Mouse (Mus musculus) forebrain, embryonic 16.5 days (tissue): ENCODE measurements around the gene Gm4881. TPM values are rescaled to one million over a fixed set of nuclear protein-coding genes. Genes with fewer than 3 reads are reported as not detected.
"Not testable (repeated sequence)": the region's sequence is repeated elsewhere in the genome, so short reads cannot be mapped to it uniquely, and the experiment has no call there.

Source experiments
- ATAC-seq: fragments of 200-750 bp; cut with Nextera tagmentation; 2 replicates; pipeline ENCODE4 v1.8.0; 2017; ENCODE audit warnings: mild to moderate bottlenecking, moderate library complexity
- H3K27ac ChIP-seq: fragments of 300-500 bp; sonication (generic); 2 replicates; pipeline ENCODE4 v1.5.1; 2014; ENCODE audit warnings: low read length, control low read depth
- H3K27me3 ChIP-seq: fragments of 300-500 bp; sonication (generic); replicated peaks from 2 replicates; pipeline ENCODE4 v1.6.1; 2014; ENCODE audit warnings: low read length; ENCODE audit not compliant: control insufficient read depth, insufficient read depth
- H3K36me3 ChIP-seq: fragments of 300-500 bp; sonication (generic); 2 replicates; pipeline ENCODE4 v1.6.1; 2014; ENCODE audit not compliant: control insufficient read depth, insufficient read depth
- H3K4me1 ChIP-seq: fragments of 300-500 bp; sonication (generic); replicated peaks from 2 replicates; pipeline ENCODE4 v1.6.1; 2014; ENCODE audit warnings: low read length; ENCODE audit not compliant: control insufficient read depth, insufficient read depth
- H3K4me2 ChIP-seq: fragments of 300-500 bp; sonication (generic); 2 replicates; pipeline ENCODE4 v1.6.1; 2014; ENCODE audit warnings: mild to moderate bottlenecking, low read length, control low read depth
- H3K4me3 ChIP-seq: fragments of 300-500 bp; sonication (generic); replicated peaks from 2 replicates; pipeline ENCODE4 v1.5.1; 2014; ENCODE audit warnings: mild to moderate bottlenecking, low read length, control low read depth
- H3K9ac ChIP-seq: fragments of 300-500 bp; sonication (generic); replicated peaks from 2 replicates; pipeline ENCODE4 v1.6.1; 2014; ENCODE audit warnings: low read depth, low read length, control low read depth
- H3K9me3 ChIP-seq: fragments of 300-500 bp; sonication (generic); 2 replicates; pipeline ENCODE4 v1.6.1; 2016; ENCODE audit warnings: low read length; ENCODE audit not compliant: control insufficient read depth
- WGBS: fragments of 180-500 bp; shearing (Covaris S2); extraction: QIAGEN DNeasy Blood & Tissue Kit; methylation state at CpG from one replicate; pipeline ENCODE4 v1.1.7; 2014; 5-methylcytosine and 5-hydroxymethylcytosine counted together
- polyA plus RNA-seq: library from polyadenylated mRNA; unstranded; fragments of >200 nt; fragmentation: Nextera tagmentation; extraction: Ambion mirVana; gene quantifications from 2 replicates; pipeline ENCODE4 v1.2.1, GENCODE M21; 2015

Gm4881 gene
- polyA plus RNA-seq, 1 experiment from 2014 or later = 0.37 TPM

- 37% methylated on average over 10 of the region's 10 CpGs for WGBS
- Histone ChIP-seq H3K4me1 (peaks cover 32% of the 10 kb centered on the region), H3K4me3 (peak overlapping the region; percentile 68), H3K27ac (no peak overlapping the region; the same call in 1 of the 2 replicates), H3K4me2 (peak overlapping the region; percentile 63), H3K9me3 (no peaks in the 10 kb centered on the region), H3K36me3 (0 out of 2 replicates have a peak, but pooled peaks cover 2% of the 10 kb centered on the region), H3K27me3 (no peaks in the 10 kb centered on the region), H3K9ac (peak overlapping the region; percentile 37; the same call in 1 of the 2 replicates)
- ATAC-seq = no peak
Observed at GRCm38 (mm10) chr7:24903444-24903825, 40.9 kb downstream of the Gm4881 start.

GRCm38 (mm10) chr7:24902630-24903443 lies 41.5 kb downstream of the Gm4881 start, which contains the start of gene Arhgef1:
Arhgef1 (plus strand) TSS chr7:24902912.
- H3K4me1 ChIP-seq = peaks cover 32% of the 10 kb centered on the region
- ATAC-seq = no peak
- H3K27me3 ChIP-seq = no peaks in the 10 kb centered on the region
- 9% methylated on average over 39 of the region's 68 CpGs for WGBS
- no peaks in the 10 kb centered on the region for H3K36me3 ChIP-seq
- no peaks in the 10 kb centered on the region for H3K9me3 ChIP-seq
- peak within 1 kb of the TSS; percentile 53 for H3K27ac ChIP-seq
- H3K4me3 ChIP-seq = peak within 1 kb of the TSS; percentile 68
- peak within 1 kb of the TSS; percentile 85 for H3K9ac ChIP-seq
- H3K4me2 ChIP-seq = peak within 1 kb of the TSS; percentile 63

- Histone ChIP-seq H3K9me3 (no peaks in the 10 kb centered on the region), H3K4me1 (peaks cover 32% of the 10 kb centered on the region), H3K4me2 (peak overlapping the region; percentile 63), H3K36me3 (no peaks in the 10 kb centered on the region), H3K4me3 (peak overlapping the region; percentile 68), H3K27ac (peak overlapping the region; percentile 31; the same call in 1 of the 2 replicates), H3K9ac (peak overlapping the region; percentile 85), H3K27me3 (no peaks in the 10 kb centered on the region)
- no peak for ATAC-seq
- WGBS = 53% methylated on average over 2 of the region's 2 CpGs
Observed at GRCm38 (mm10) chr7:24902264-24902629, 42.0 kb downstream of the Gm4881 start.

- Histone ChIP-seq H3K4me3 (no peak overlapping the region), H3K9me3 (no peaks in the 10 kb centered on the region), H3K36me3 (no peaks in the 10 kb centered on the region), H3K27me3 (no peaks in the 10 kb centered on the region), H3K4me2 (no peak overlapping the region), H3K9ac (no peak overlapping the region), H3K4me1 (peaks cover 32% of the 10 kb centered on the region), H3K27ac (no peak overlapping the region; the same call in 1 of the 2 replicates)
- ATAC-seq = no peak
- 77% methylated on average over 1 of the region's 1 CpGs for WGBS
Observed at GRCm38 (mm10) chr7:24901842-24902241, 42.5 kb downstream of the Gm4881 start.

- no peak overlapping the region for H3K27ac ChIP-seq
- peaks cover 27% of the 10 kb centered on the region for H3K4me1 ChIP-seq
- no peaks in the 10 kb centered on the region for H3K27me3 ChIP-seq
- WGBS = 79% methylated on average over 6 of the region's 6 CpGs
- H3K4me2 ChIP-seq = no peak overlapping the region
- H3K9ac ChIP-seq = no peak overlapping the region
- no peak overlapping the region for H3K4me3 ChIP-seq
- H3K9me3 ChIP-seq = no peaks in the 10 kb centered on the region
- ATAC-seq = no peak
- no peaks in the 10 kb centered on the region for H3K36me3 ChIP-seq
Observed at GRCm38 (mm10) chr7:24901114-24901513, 43.2 kb downstream of the Gm4881 start.

- 83% methylated on average over 5 of the region's 5 CpGs for WGBS
- H3K4me2 ChIP-seq = no peak overlapping the region
- no peak for ATAC-seq
Observed at GRCm38 (mm10) chr7:24897959-24898358, 46.3 kb downstream of the Gm4881 start.

GRCm38 (mm10) chr7:24897224-24897623 lies 47.1 kb downstream of the Gm4881 start, which contains the start of gene Cd79a:
Cd79a (plus strand) TSS chr7:24897381.
- no peak for ATAC-seq
- no peak within 1 kb of the TSS for H3K9ac ChIP-seq
- H3K4me2 ChIP-seq = no peak within 1 kb of the TSS
- WGBS = 83% methylated on average over 12 of the region's 12 CpGs
- no peak within 1 kb of the TSS for H3K27ac ChIP-seq
- H3K27me3 ChIP-seq = no peaks in the 10 kb centered on the region
- H3K4me3 ChIP-seq = no peak within 1 kb of the TSS
- H3K4me1 ChIP-seq = no peaks in the 10 kb centered on the region
- H3K36me3 ChIP-seq = no peaks in the 10 kb centered on the region
- no peaks in the 10 kb centered on the region for H3K9me3 ChIP-seq

More at GRCm38 (mm10) chr7:24897959-24898358, 46.3 kb downstream of the Gm4881 start:
- Histone ChIP-seq H3K4me1 (0 out of 2 replicates have a peak, but pooled peaks cover 1% of the 10 kb centered on the region), H3K9ac (no peak overlapping the region), H3K4me3 (no peak overlapping the region), H3K36me3 (no peaks in the 10 kb centered on the region), H3K27ac (no peak overlapping the region), H3K9me3 (no peaks in the 10 kb centered on the region), H3K27me3 (no peaks in the 10 kb centered on the region)

GRCm38 (mm10) chr7:24896269-24896668 lies 48.0 kb downstream of the Gm4881 start:
- H3K27ac ChIP-seq = no peak overlapping the region
- H3K9ac ChIP-seq = no peak overlapping the region
- no peaks in the 10 kb centered on the region for H3K4me1 ChIP-seq
- H3K36me3 ChIP-seq = no peaks in the 10 kb centered on the region
- no peak overlapping the region for H3K4me2 ChIP-seq
- ATAC-seq = no peak
- H3K4me3 ChIP-seq = no peak overlapping the region
- no peaks in the 10 kb centered on the region for H3K27me3 ChIP-seq
- 75% methylated on average over 8 of the region's 8 CpGs for WGBS
- H3K9me3 ChIP-seq = no peaks in the 10 kb centered on the region

GRCm38 (mm10) chr7:24895749-24896148 lies 48.5 kb downstream of the Gm4881 start:
- H3K4me1 ChIP-seq, H3K4me2 ChIP-seq, H3K36me3 ChIP-seq, H3K4me3 ChIP-seq, H3K27ac ChIP-seq, ATAC-seq, H3K27me3 ChIP-seq, H3K9ac ChIP-seq, H3K9me3 ChIP-seq: not testable (repeated sequence)
- 91% methylated on average over 2 of the region's 2 CpGs for WGBS
